Mouse (Mus musculus): ENCODE results near the gene Zbtb16. TPM values are rescaled to one million over a fixed set of nuclear protein-coding genes. Genes with fewer than 3 reads are reported as not detected.

Zbtb16 gene
- polyA plus RNA-seq, 1 experiment, result 1.2 TPM

GRCm38 (mm10) chr9:48736361-48737209 lies 99.4 kb downstream of the Zbtb16 start:
- DNase-seq (ENCODE audit: low read depth, low spot score), result no peak
- WGBS, result 44% methylated on average over 10 of the region's 10 CpGs

GRCm38 (mm10) chr9:48735466-48736312 lies 100.3 kb downstream of the Zbtb16 start:
- WGBS, result 65% methylated on average over 12 of the region's 12 CpGs
- no peak for DNase-seq (ENCODE audit: low read depth, low spot score)

GRCm38 (mm10) chr9:48734725-48735465 lies 101.1 kb downstream of the Zbtb16 start:
- 90% methylated on average over 12 of the region's 12 CpGs for WGBS
- DNase-seq (ENCODE audit: low read depth, low spot score), result no peak

- DNase-seq (ENCODE audit: low read depth, low spot score), result no peak
These were observed 102.0 kb downstream of the Zbtb16 start for GRCm38 (mm10) chr9:48733817-48734544.

GRCm38 (mm10) chr9:48733083-48733482 lies 102.9 kb downstream of the Zbtb16 start:
- DNase-seq (ENCODE audit: low read depth, low spot score), result no peak
- 66% methylated on average over 6 of the region's 6 CpGs for WGBS

More at GRCm38 (mm10) chr9:48733817-48734544, 102.0 kb downstream of the Zbtb16 start:
- WGBS, result 37% methylated on average over 13 of the region's 13 CpGs

GRCm38 (mm10) chr9:48731651-48732536 lies 104.1 kb downstream of the Zbtb16 start:
- DNase-seq (ENCODE audit: low read depth, low spot score), result no peak

GRCm38 (mm10) chr9:48730446-48730979 lies 105.5 kb downstream of the Zbtb16 start:
- WGBS, result 93% methylated on average over 10 of the region's 10 CpGs
- DNase-seq (ENCODE audit: low read depth, low spot score), result no peak

More at GRCm38 (mm10) chr9:48731651-48732536, 104.1 kb downstream of the Zbtb16 start:
- WGBS, result 87% methylated on average over 8 of the region's 8 CpGs

GRCm38 (mm10) chr9:48729471-48729870 lies 106.6 kb downstream of the Zbtb16 start:
- no peak for DNase-seq (ENCODE audit: low read depth, low spot score)
- WGBS, result 73% methylated on average over 3 of the region's 3 CpGs

GRCm38 (mm10) chr9:48728731-48729123 lies 107.3 kb downstream of the Zbtb16 start:
- 76% methylated on average over 13 of the region's 13 CpGs for WGBS
- no peak for DNase-seq (ENCODE audit: low read depth, low spot score)

GRCm38 (mm10) chr9:48728083-48728730 lies 107.8 kb downstream of the Zbtb16 start:
- DNase-seq (ENCODE audit: low read depth, low spot score), result no peak
- 63% methylated on average over 10 of the region's 10 CpGs for WGBS

- DNase-seq (ENCODE audit: low read depth, low spot score), result no peak
- 84% methylated on average over 8 of the region's 8 CpGs for WGBS
These were observed 109.7 kb downstream of the Zbtb16 start for GRCm38 (mm10) chr9:48726341-48726740.

- no peak for DNase-seq (ENCODE audit: low read depth, low spot score)
- 74% methylated on average over 4 of the region's 4 CpGs for WGBS
These were observed 110.1 kb downstream of the Zbtb16 start for GRCm38 (mm10) chr9:48725918-48726317.

- WGBS, result 96% methylated on average over 6 of the region's 6 CpGs
These were observed 110.9 kb downstream of the Zbtb16 start for GRCm38 (mm10) chr9:48725161-48725560.

GRCm38 (mm10) chr9:48724733-48725132 lies 111.3 kb downstream of the Zbtb16 start:
- no peak for DNase-seq (ENCODE audit: low read depth, low spot score)
- WGBS, result 85% methylated on average over 3 of the region's 3 CpGs

More at GRCm38 (mm10) chr9:48725161-48725560, 110.9 kb downstream of the Zbtb16 start:
- DNase-seq (ENCODE audit: low read depth, low spot score), result no peak

GRCm38 (mm10) chr9:48723511-48724304 lies 112.3 kb downstream of the Zbtb16 start:
- no peak for DNase-seq (ENCODE audit: low read depth, low spot score)
- WGBS, result 7% methylated on average over 10 of the region's 10 CpGs

- no peak for DNase-seq (ENCODE audit: low read depth, low spot score)
- WGBS, result 51% methylated on average over 3 of the region's 3 CpGs
These were observed 113.0 kb downstream of the Zbtb16 start for GRCm38 (mm10) chr9:48723025-48723424.
